Mouse (Mus musculus) heart, postnatal 0 days (tissue): ENCODE data around the gene Mis18a.

Experiments used
- CTCF ChIP-seq: IDR thresholded peaks from 2 replicates; pipeline ENCODE4 v1.5.1; 2016; ENCODE audit warnings: antibody characterized with exemption, control low read depth, low read depth
- EP300 ChIP-seq: IDR thresholded peaks from 2 replicates; pipeline ENCODE4 v1.6.1; 2016; ENCODE audit warnings: antibody characterized with exemption, low read depth

- TF ChIP-seq CTCF (no peak), EP300 (no peak)
Measured at GRCm38 (mm10) chr16:90724051-90724450, 3.2 kb downstream of the Mis18a start.
